Mouse (Mus musculus): ENCODE results near the gene Mcam. TPM values are rescaled to one million over a fixed set of nuclear protein-coding genes. Genes with fewer than 3 reads are reported as not detected.
A peak's percentile ranks its signal among the peaks of the same experiment; 100 is the strongest.

Gene Mcam
- polyA plus RNA-seq (2014; fragmentation: Nextera tagmentation; extraction: Ambion mirVana): 9.0 and 23.0 TPM in 2 replicates

GRCm38 (mm10) chr9:44134101-44134850 is at the start of gene Mcam:
Gene Mcam (plus strand): TSS chr9:44134469.
- 1% methylated on average over 45 of the region's 55 CpGs for WGBS
- Histone ChIP-seq H3K27me3 (ENCODE audit: control insufficient read depth, insufficient read depth, low read length) (peaks cover 29% of the 10 kb centered on the region), H3K4me3 (ENCODE audit: low read depth, low read length) (peak within 1 kb of the TSS; percentile 41), H3K36me3 (ENCODE audit: control insufficient read depth, insufficient read depth, low read length) (no peaks in the 10 kb centered on the region), H3K27ac (ENCODE audit: low read depth, low read length) (peak within 1 kb of the TSS; percentile 12; the same call in 1 of the 2 replicates), H3K4me1 (ENCODE audit: control insufficient read depth, insufficient read depth, low read length) (peaks cover 19% of the 10 kb centered on the region), H3K9ac (replicated peaks; ENCODE audit: low read depth, low read length) (peak within 1 kb of the TSS; percentile 53), H3K4me2 (ENCODE audit: low read depth, low read length) (peak within 1 kb of the TSS; percentile 82), H3K9me3 (ENCODE audit: control insufficient read depth, low read length) (no peaks in the 10 kb centered on the region)
- peak; percentile 29; the same call in 1 of the 2 replicates for ATAC-seq (ENCODE audit: low read depth)

GRCm38 (mm10) chr9:44084659-44085229 is 49.5 kb upstream of the Mcam start:
- H3K4me2 ChIP-seq (ENCODE audit: low read depth, low read length): peak overlapping the region; percentile 99
- H3K4me3 ChIP-seq (ENCODE audit: low read depth, low read length): peak overlapping the region; percentile 48
- WGBS: under 1% methylated on average over 62 of the region's 62 CpGs
- no peak overlapping the region for H3K27ac ChIP-seq (ENCODE audit: low read depth, low read length)
- peak; percentile 80 for ATAC-seq (ENCODE audit: low read depth)
- H3K4me1 ChIP-seq (ENCODE audit: control insufficient read depth, insufficient read depth, low read length): peaks cover 7% of the 10 kb centered on the region; the same call in 1 of the 2 replicates
- H3K9me3 ChIP-seq (ENCODE audit: control insufficient read depth, low read length): no peaks in the 10 kb centered on the region
- H3K36me3 ChIP-seq (ENCODE audit: control insufficient read depth, insufficient read depth, low read length): no peaks in the 10 kb centered on the region
- peak overlapping the region; percentile 62 for H3K9ac ChIP-seq (replicated peaks; ENCODE audit: low read depth, low read length)
- peaks cover 3% of the 10 kb centered on the region for H3K27me3 ChIP-seq (ENCODE audit: control insufficient read depth, insufficient read depth, low read length)

GRCm38 (mm10) chr9:44085276-44085675 is 49.0 kb upstream of the Mcam start:
- Histone ChIP-seq H3K27me3 (ENCODE audit: control insufficient read depth, insufficient read depth, low read length) (peaks cover 3% of the 10 kb centered on the region), H3K4me1 (ENCODE audit: control insufficient read depth, insufficient read depth, low read length) (peaks cover 7% of the 10 kb centered on the region; the same call in 1 of the 2 replicates)

DNA sequence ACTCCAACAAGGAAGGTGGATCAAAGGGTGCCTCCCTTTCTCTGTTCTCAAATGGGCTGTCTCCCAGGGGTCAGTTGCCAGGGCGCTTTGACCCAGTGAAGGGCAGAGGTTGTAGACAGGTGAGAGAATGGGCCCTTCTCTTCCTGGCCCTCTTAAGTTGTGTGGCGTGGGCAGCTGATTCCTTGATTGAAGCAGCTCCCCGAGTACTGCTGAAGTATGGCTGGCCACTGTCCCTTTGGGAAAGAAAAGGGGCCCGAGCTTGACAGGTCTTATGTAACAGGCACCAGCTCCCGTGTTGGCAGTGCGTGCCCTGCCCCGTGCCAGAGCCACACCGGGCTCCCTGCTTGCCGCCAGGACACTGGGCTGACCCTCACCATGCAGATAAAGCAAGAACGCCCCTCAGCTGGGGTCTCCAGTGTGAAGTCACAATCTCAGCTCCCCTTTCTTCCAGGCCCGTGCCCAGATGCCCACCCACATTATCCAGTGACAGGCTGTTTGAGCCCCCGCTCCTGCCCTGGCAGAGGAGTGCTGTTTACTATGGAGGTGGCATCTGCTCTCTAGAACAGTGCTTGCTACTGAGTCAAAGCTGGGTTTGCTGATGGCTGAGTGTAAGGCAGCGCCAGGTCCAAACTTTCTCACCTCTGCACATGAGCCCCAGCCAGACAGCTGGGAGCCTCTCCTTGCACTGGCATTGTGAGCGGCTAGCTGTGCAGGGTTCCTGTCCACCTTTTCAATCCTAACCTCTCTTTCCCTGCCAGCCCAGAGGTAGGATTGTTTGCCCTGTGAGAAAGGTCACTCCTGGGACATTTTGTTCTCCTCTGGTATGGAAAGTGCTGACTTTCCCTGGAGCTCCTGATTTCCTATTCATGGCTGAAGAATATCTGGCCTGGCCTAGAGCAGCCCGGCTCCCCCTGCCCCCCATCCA is 48.3 kb upstream of the Mcam start:
- H3K9ac ChIP-seq (replicated peaks; ENCODE audit: low read depth, low read length): no peak overlapping the region
- H3K9me3 ChIP-seq (ENCODE audit: control insufficient read depth, low read length): no peaks in the 10 kb centered on the region
- H3K27me3 ChIP-seq (ENCODE audit: control insufficient read depth, insufficient read depth, low read length): peaks cover 3% of the 10 kb centered on the region
- no peak overlapping the region for H3K4me3 ChIP-seq (ENCODE audit: low read depth, low read length)
- peak overlapping the region; percentile 99 for H3K4me2 ChIP-seq (ENCODE audit: low read depth, low read length)
- 69% methylated on average over 15 of the region's 15 CpGs for WGBS
- peaks cover 7% of the 10 kb centered on the region; the same call in 1 of the 2 replicates for H3K4me1 ChIP-seq (ENCODE audit: control insufficient read depth, insufficient read depth, low read length)
- no peaks in the 10 kb centered on the region for H3K36me3 ChIP-seq (ENCODE audit: control insufficient read depth, insufficient read depth, low read length)
- no peak overlapping the region for H3K27ac ChIP-seq (ENCODE audit: low read depth, low read length)
- no peak for ATAC-seq (ENCODE audit: low read depth)

More at GRCm38 (mm10) chr9:44085276-44085675, 49.0 kb upstream of the Mcam start:
- no peaks in the 10 kb centered on the region for H3K9me3 ChIP-seq (ENCODE audit: control insufficient read depth, low read length)
- no peak for ATAC-seq (ENCODE audit: low read depth)
- no peaks in the 10 kb centered on the region for H3K36me3 ChIP-seq (ENCODE audit: control insufficient read depth, insufficient read depth, low read length)
- peak overlapping the region; percentile 62 for H3K9ac ChIP-seq (replicated peaks; ENCODE audit: low read depth, low read length)
- H3K4me2 ChIP-seq (ENCODE audit: low read depth, low read length): peak overlapping the region; percentile 99
- WGBS: 2% methylated on average over 10 of the region's 10 CpGs
- no peak overlapping the region for H3K27ac ChIP-seq (ENCODE audit: low read depth, low read length)
- peak overlapping the region; percentile 48 for H3K4me3 ChIP-seq (ENCODE audit: low read depth, low read length)

DNA sequence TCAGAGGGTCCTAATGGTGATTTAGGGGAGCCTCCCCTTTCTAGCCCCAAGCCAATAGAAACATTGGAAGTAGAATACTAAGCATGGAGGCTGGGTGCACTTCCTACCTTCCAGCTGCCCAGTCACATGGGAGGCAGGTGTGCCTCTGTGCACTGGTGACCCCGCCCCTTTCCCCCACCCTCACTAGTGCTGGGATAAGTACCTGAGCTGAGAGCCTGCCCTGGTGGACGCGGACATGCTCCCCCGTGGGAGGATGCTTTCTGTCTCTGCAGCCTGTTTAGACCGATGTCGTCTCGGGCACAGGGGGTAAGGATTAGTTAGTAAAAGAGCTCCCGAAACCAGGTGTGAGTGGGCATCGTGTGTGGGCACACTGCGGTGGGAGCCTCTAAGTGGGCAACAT is 47.3 kb upstream of the Mcam start:
- Histone ChIP-seq H3K36me3 (ENCODE audit: control insufficient read depth, insufficient read depth, low read length) (no peaks in the 10 kb centered on the region), H3K27ac (ENCODE audit: low read depth, low read length) (no peak overlapping the region), H3K9ac (replicated peaks; ENCODE audit: low read depth, low read length) (no peak overlapping the region), H3K27me3 (ENCODE audit: control insufficient read depth, insufficient read depth, low read length) (peaks cover 3% of the 10 kb centered on the region), H3K4me2 (ENCODE audit: low read depth, low read length) (no peak overlapping the region), H3K4me3 (ENCODE audit: low read depth, low read length) (no peak overlapping the region), H3K9me3 (ENCODE audit: control insufficient read depth, low read length) (no peaks in the 10 kb centered on the region), H3K4me1 (ENCODE audit: control insufficient read depth, insufficient read depth, low read length) (peaks cover 7% of the 10 kb centered on the region; the same call in 1 of the 2 replicates)
- 48% methylated on average over 10 of the region's 10 CpGs for WGBS
- ATAC-seq (ENCODE audit: low read depth): no peak

GRCm38 (mm10) chr9:44087761-44088455 is 46.4 kb upstream of the Mcam start:
- ATAC-seq (ENCODE audit: low read depth): no peak
- WGBS: 18% methylated on average over 15 of the region's 15 CpGs
- Histone ChIP-seq H3K36me3 (ENCODE audit: control insufficient read depth, insufficient read depth, low read length) (no peaks in the 10 kb centered on the region), H3K9me3 (ENCODE audit: control insufficient read depth, low read length) (no peaks in the 10 kb centered on the region), H3K4me3 (ENCODE audit: low read depth, low read length) (no peak overlapping the region), H3K9ac (replicated peaks; ENCODE audit: low read depth, low read length) (no peak overlapping the region), H3K4me1 (ENCODE audit: control insufficient read depth, insufficient read depth, low read length) (peaks cover 7% of the 10 kb centered on the region; the same call in 1 of the 2 replicates), H3K4me2 (ENCODE audit: low read depth, low read length) (no peak overlapping the region), H3K27me3 (ENCODE audit: control insufficient read depth, insufficient read depth, low read length) (peaks cover 3% of the 10 kb centered on the region), H3K27ac (ENCODE audit: low read depth, low read length) (no peak overlapping the region)

DNA sequence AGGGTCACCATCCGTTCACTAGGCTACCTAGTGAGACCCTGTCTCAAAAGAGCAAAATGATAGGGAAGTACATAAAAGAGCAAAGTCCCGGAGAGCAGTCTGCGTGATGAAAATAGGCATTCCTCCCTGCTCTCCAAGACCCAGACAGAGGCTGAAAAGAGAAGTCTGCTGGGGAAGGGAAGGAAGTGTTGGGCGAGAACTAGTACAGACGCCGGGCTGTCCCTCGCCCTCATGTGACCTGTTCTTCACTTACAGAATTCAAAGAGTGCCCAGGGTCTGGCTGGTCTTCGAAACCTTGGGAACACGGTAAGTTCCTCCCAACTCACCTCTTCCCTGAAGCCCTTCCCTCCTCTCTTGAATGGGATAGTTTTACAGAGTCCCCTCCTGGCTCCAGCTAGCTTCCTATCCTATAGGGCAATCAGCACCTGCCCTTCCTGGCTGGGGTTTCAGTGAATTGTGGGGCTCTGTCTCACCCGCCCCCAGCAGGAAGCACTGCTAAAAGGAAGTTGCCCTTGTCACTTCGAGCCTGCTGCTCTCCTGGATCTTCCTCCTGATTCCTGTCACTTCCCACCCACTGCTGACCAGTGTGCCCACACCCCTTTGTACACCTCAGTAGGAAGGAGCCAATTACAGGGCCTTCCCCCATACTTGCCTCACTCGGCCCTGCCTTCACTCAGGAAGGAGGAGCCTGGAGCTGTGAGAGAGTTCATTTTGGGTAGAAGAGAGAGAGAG is 45.2 kb upstream of the Mcam start:
- ATAC-seq (ENCODE audit: low read depth): no peak
- H3K9me3 ChIP-seq (ENCODE audit: control insufficient read depth, low read length): no peaks in the 10 kb centered on the region
- H3K4me1 ChIP-seq (ENCODE audit: control insufficient read depth, insufficient read depth, low read length): peaks cover 4% of the 10 kb centered on the region
- peaks cover 3% of the 10 kb centered on the region for H3K27me3 ChIP-seq (ENCODE audit: control insufficient read depth, insufficient read depth, low read length)
- no peak overlapping the region for H3K4me2 ChIP-seq (ENCODE audit: low read depth, low read length)
- no peak overlapping the region for H3K27ac ChIP-seq (ENCODE audit: low read depth, low read length)
- 60% methylated on average over 12 of the region's 12 CpGs for WGBS
- no peak overlapping the region for H3K4me3 ChIP-seq (ENCODE audit: low read depth, low read length)
- H3K36me3 ChIP-seq (ENCODE audit: control insufficient read depth, insufficient read depth, low read length): no peaks in the 10 kb centered on the region
- H3K9ac ChIP-seq (replicated peaks; ENCODE audit: low read depth, low read length): no peak overlapping the region

Measured in neural tube, embryonic 14.5 days (tissue).